Comparison of ENCODE assay signal across 15 mouse cellular contexts in genomic region chr3:46875848-46876247, GRCm38 (mm10).
"Had no signal": no experiment of that assay in that cellular context is flagged by ENCODE, and none has a peak within 500 bp of the region (broad histone marks: within the 10 kb centered on the region; RNA-seq: fewer than 3 reads in every experiment).

No protein-coding gene starts in this region.

- ATAC-seq: intestine, embryonic 16.5 days; liver, embryonic 12.5 days had no signal

- H3K27ac ChIP-seq: kidney, postnatal 0 days; layer of hippocampus, adult 2 months; limb, embryonic 10.5 days; limb, embryonic 13.5 days; liver, embryonic 12.5 days; liver, embryonic 15.5 days had no signal

- H3K9ac ChIP-seq: limb, embryonic 13.5 days; liver, embryonic 12.5 days; liver, embryonic 15.5 days had no signal

- H3K4me3 ChIP-seq: layer of hippocampus, adult 2 months; limb, embryonic 10.5 days; limb, embryonic 13.5 days; liver, embryonic 12.5 days; liver, embryonic 15.5 days had no signal

- H3K4me2 ChIP-seq: limb, embryonic 13.5 days; liver, embryonic 12.5 days; liver, embryonic 15.5 days; midbrain, embryonic 11.5 days had no signal

- H3K27me3 ChIP-seq: limb, embryonic 13.5 days; liver, embryonic 12.5 days; liver, embryonic 15.5 days had no signal

- DNase-seq: kidney, adult 18-20 months; kidney, postnatal 25 days; layer of hippocampus, adult 9-11 months; liver; midbrain, embryonic 14.5 days; thymus, adult 18-20 months; thymus, postnatal 4 days had no signal

- H3K4me1 ChIP-seq: limb, embryonic 10.5 days; limb, embryonic 13.5 days; liver, embryonic 12.5 days; liver, embryonic 15.5 days had no signal

- H3K9me3 ChIP-seq: limb, embryonic 10.5 days; limb, embryonic 13.5 days; liver, embryonic 12.5 days; liver, embryonic 15.5 days had no signal

- H3K36me3 ChIP-seq: limb, embryonic 10.5 days; limb, embryonic 13.5 days; liver, embryonic 12.5 days; liver, embryonic 15.5 days had no signal
